Mouse (Mus musculus): ENCODE data around the gene Rap2b.

Rap2b gene

DNA sequence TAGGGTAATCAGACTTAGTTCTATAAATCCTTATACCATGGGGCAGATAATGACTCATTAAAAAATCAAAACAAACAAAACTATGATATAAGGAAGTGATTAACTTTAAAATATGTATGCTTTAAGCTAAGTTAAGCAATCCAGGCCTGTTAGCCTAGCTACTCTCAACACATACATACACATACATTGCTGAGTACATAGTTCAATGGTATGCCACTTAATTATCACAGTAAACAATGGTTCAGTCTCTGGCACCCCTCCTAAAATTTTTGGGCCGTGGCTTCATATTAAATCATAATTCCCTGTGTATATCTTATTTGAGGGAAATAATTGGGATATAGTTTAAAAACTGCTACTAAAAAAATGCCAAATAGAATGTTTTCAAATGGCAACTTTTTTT lies at the start of gene Rap2b:
TSS of gene Rap2b (plus strand) at position 301 of the 400 bp plus-strand sequence.
- DNase-seq (ENCODE audit: low spot score) = no peak

DNA sequence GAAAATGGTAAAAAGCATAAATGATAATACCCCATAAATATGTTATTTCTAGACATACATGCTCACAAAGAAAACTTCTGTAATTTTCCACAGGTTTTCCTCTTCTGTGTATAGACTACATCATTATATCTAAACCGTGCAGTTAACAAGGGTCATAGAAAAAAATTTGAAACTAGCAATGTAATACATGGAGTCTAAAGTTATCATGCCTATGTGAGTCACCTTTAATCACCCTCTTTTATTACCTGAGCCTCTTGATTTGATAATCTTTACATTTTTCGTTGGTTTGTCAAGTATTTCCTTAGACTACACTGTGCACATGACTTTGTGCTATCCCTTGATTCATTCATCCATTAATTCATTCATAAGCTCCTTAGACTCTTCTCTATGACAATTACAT lies 46.4 kb upstream of the Rap2b start:
- no peak for DNase-seq (ENCODE audit: low spot score)

DNA sequence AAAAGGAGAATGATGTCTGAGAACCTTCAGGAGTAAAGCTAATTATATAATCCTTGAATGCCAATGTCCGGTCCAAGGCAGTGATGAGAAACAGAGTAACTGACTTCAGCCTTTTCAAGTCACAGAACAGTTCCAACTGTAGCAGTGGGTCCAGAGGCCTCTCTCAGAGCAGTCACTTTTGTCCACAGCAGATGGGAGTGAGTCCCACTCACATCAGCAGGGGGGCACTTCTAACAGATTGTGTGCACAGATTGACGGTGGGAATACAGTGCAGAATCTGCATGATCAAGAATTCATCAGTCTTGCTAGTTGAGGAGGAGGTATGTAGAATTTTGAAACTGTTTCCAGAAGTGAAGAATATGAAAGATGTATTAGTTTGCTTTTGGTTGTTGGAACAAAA lies 41.4 kb upstream of the Rap2b start:
- peak; percentile 8 for DNase-seq (ENCODE audit: low spot score)

DNA sequence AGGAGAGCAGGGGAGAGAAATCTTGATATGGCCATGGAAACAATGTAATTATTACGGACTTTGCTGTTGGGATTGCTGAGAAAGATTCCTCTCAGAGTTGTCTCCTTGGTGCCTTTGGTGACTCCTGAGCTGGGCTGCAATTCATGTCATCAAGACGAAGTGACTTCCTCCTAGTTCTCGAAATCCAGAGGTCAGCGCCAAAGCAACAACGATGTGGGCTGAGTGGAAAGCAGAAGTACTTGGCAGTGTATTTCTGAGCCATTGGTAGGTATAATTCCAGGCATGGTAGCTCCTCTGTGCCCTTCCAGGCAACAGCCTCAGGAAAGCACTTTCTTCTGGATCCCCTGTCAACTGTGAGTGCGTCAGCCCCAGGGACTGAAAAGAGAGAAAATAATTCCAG lies 39.8 kb upstream of the Rap2b start:
- DNase-seq (ENCODE audit: low spot score) = no peak

DNA sequence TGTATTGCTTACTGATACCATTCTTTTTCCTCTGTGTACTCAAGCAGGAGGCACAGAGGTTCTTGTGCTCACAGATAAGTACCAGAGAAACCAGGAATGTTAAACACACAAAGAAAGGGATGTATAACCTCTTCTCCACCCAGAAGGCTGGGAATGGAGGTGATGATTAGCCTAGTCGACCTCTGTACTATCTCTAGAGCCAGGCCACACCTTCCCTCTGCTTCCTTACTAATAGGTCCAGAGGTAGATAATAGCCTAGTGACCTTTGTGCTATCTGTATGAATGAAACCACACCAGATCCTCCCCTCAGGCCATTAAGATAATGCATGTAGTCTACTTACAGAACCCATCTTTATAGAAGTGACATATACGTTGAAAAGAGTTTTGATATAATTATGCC lies 25.2 kb upstream of the Rap2b start:
- no peak for DNase-seq (ENCODE audit: low spot score)

DNA sequence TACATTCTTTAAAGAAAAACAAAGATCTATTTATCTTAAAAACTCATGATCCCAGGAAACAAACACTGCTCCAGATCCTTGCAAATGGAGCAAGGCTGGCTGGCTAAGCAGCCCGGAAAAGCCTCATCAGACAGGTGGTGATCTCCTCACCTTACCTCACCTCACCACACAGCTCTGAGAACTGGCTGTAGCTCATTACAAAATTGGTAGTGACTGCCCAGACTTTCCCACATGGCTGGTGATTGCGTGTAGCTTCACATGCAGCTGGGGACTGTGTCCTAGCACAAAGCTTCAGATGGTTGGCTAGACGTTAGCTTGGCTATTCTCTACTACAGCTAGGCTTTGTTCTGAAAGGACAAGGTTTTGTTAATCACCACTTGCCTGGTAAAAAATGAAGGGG lies 24.2 kb upstream of the Rap2b start:
- no peak for DNase-seq (ENCODE audit: low spot score)

DNA sequence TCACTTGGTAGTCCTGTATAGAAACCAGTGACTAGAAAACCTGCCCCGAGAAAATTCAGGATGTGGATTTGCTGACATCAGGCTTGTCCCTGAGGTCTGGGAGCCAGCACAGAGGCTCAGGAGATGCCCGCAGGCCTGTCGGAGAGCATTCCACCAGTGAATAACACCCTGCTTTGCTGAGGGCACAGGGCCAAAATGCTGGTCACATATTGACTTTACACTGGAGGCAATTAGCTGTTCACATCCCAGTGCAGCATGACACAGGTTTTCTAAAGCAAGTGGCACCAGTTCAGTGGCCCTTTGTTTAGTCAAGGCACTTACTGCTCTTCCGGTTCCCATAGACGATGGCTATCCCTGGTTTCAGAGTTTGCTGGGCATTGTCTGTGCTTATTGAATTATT lies 21.1 kb upstream of the Rap2b start:
- no peak for DNase-seq (ENCODE audit: low spot score)

DNA sequence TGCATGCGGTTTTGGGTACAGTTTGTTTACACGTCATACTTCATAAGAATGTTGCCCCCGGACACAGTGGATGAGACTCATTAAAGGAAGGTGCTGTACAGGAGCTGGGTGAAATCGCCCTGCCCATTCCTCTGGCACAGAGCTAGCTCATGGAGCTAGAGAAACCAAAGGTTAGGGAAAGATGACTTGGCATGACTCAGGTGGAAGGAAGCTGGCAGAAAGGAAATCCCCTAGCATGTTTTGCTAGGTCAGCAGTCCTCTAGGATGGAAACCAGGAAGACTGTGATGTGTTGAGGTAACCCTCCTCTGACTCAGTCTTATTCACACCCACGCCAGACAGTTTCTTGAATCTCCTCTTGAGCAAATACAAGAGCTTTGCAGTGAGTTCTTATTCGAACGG lies 17.4 kb upstream of the Rap2b start:
- DNase-seq (ENCODE audit: low spot score) = no peak

DNA sequence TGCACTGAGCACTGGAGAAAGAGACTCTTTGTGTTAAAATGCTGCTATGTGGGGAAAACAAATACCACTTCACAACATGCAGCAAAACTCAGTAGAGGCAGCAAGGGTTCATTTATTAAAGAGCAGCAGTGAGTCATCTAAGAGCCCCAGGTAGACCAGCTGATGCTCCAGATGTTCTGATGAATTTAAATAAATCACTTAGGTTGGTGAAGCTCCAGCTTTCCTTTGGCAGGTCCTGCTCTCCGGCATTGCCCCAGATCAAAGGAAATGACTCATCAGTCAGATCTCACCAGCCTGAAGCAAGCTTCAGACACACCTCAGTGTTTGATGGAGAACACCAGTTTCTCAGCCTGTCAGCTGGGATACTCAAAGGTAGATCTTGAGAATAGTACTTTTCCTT lies 15.8 kb upstream of the Rap2b start:
- no peak for DNase-seq (ENCODE audit: low spot score)

DNA sequence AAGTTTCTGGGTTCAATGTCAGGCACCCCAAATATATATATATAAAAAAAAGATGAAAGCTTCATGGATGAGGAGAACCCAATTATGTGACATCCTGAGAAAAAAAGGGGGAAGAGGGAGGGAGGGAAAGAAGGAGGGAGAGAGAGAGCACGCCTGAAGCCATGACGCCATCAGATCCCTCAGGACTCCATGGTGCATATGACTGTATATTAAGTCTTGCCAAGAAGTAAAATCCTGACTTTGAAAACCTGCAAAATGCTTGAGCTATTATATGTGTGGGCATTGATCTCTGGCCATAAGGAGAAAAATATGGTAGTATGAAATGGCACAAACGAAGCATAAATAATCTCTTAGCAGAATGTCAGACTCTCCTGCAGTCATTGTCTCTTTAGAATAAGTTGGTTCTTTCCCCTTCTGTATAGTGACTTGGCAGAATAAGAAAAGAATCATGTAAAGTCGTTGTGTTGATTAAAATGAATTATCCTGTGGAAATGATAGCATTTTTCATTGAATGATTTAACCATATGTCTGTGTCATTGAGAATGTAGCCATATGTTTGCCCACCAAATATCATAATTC lies 13.3 kb upstream of the Rap2b start:
- DNase-seq (ENCODE audit: low spot score) = no peak

DNA sequence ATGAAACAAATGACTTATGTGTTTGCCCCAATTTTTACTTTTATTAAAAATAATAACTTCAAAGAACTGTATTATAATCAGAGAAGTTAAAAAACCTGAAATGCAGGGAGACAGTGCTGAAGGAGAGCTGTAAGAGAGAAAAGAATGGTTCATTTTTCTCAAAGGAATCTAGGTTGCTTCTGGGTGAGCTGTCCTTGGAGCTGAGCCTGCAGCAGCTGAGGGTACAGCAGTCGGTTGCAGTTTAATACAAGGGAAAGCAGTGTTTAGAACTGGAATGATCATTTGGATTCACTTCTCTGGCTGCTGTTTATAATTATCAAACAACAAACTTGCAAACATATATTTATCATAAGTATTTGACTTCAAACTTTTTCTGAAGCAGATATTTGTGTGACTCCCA lies 12.0 kb upstream of the Rap2b start:
- DNase-seq (ENCODE audit: low spot score) = no peak

DNA sequence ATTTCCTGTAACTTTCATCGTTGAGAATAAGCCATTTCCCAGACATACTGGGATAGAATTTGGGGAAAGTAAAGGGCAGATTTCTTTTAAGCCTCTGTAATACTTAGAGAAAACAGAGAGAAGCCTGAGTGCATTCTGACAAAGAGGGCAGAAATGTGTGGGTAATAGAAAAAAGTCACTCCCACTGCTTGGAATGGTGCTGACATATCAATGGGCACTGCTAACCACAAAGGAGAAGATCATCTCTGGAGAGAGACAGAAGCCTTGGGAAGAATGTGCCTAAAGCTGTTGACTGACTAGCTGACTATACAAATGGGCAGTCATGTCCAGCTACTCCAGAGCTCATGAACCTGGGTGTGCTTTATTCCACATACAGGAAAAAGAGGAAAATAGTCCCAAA lies 6.0 kb upstream of the Rap2b start:
- DNase-seq (ENCODE audit: low spot score) = no peak

DNA sequence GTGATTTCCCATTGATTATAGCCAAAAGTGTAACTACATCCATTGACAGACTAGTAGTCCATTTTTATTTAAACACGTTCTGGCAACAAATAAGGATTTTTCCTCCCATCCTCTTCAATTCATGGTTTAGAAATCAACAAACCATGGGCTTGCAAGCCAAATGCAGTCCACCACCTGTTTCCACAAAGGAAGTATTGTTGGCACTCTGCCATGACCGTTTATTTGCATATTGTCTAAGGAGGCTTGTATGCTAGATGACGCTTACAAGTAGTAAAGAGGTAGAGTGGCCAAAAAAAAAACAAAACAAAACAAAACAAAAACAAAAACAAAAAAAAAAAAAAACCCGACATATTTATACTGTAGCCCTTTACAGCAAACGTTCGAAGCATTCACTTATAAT lies 3.3 kb upstream of the Rap2b start:
- DNase-seq (ENCODE audit: low spot score) = no peak

DNA sequence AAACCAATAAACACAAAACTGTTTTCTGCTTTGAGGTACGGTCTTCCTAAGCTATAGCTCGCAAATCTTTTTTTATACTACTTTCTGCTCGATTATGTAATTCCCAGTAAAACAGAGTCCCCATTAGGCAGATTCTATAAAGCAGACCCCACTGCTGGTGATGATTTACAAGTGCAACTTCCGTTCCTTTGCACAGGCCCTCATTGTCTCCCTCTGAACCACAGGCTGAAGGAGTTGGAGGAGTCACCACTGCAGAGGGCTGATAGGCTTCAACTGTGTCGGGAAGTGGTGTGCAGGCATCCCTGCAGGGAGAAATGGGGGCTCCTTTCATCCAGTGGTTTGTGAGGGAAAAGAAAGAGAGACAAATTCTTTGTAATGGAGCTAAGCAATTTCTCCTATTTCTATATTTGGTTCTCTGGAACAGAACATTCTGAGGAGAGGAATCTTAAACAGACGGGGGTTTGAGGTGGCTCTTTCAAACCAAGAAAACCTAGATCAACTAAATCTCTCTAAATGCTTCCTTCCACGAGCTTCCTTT lies 2.6 kb upstream of the Rap2b start:
- peak; percentile 18 for DNase-seq (ENCODE audit: low spot score)

DNA sequence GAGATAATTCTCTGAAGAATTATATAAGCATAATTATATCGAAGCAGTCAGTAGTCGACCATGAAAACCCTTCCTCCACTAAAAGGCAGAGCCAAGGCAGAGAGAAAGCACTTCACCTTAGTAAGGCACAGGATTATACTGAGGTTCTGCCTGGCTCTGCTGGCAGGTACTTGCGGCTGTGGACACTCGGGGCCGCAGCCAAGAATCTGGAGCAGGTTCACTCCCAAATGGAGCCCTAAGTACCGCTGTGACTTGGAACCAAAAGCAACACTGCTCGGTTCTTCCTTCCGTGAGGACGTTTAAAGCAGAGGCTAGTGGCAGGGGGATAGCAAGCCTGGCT lies 1.4 kb downstream of the Rap2b start:
- DNase-seq (ENCODE audit: low spot score) = no peak

DNA sequence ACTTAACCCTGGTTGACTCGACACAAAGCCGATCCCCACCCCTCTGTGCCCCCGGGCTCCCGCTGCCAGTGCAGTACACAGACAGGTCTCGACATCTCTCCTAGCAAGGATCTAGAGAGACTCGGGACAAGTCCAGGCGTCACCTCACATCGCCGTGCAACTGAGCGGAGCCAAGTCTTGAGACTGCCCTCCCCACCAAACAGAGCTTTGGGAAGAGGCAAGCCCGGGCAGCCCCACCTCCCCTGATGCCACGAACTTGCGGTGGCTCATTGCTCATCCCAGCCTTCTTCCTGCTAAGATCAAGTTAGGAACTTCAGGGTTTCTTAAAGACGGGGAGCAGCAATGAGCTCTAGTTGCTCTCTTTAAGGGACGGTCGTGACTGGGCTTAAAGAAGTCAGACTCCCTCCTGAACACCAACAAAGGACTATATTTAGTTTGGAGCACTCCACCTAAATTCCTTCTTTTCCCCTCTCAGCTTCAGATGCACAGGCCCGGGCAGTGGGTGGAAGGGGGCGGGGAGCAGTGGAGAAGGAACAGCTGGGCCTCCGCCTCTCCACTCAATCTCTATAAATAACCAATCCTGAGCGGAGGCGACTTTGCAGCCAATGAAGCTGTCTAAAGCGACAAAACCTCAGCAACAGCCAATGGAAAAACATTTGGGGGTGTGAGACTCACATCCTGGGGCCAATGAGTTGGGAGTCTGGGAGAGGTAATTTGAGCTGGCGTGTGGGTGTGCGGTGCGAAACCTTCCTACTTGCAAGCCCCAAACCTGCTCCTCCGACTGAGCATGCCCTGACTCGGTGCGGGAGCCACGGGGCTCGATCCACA lies 1.9 kb downstream of the Rap2b start:
- peak; percentile 95 for DNase-seq (ENCODE audit: low spot score)

DNA sequence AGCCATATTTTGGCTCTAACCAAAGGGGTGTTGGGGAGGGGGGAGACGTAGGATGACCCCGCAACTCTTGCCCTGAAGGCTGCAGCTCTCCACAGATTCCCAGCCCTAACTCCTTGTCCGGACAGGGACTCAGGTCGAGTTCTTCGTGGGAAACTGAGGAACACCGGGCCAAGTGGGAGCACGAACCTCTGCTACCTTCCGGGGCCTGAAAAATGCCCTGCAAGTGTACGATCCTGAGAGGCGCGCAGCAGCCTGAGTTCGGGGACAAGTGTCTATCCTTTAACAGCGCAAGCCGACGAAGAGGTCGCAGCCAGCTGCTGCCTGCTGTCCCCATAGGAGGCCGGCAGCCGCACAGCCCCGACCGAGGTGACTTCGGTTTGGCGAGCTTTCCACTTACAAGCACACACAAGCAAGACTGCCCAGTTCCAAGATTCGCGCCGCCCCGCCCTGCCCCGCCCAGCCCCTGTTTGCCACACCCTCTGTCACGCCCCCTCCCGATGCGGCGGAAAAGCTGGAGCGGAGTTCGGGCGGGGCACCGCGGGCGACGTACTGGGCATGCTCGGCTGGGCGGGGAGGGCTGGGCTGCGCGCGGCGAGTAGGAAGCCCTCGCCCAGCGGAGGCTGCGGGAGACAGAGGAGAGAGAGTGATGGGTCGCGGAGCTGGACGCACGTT lies 2.7 kb downstream of the Rap2b start:
- peak; percentile 88 for DNase-seq (ENCODE audit: low spot score)

DNA sequence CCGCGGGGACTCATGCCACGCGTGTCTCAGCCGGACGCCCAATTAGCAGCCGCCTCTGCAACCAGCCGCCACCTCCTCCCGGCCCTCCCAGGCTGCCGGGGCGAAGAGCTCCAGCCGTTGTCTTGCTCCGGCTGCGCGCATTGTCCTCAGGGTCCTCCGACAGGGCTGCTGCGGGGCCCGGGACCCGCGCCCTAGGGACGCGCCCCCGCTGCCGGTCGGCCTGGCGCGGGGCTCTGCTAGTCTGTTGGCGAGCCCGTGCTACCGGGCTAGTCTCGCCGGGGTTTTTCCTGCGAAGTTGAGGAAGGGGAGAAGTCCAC lies 3.2 kb downstream of the Rap2b start:
- no peak for DNase-seq (ENCODE audit: low spot score)

DNA sequence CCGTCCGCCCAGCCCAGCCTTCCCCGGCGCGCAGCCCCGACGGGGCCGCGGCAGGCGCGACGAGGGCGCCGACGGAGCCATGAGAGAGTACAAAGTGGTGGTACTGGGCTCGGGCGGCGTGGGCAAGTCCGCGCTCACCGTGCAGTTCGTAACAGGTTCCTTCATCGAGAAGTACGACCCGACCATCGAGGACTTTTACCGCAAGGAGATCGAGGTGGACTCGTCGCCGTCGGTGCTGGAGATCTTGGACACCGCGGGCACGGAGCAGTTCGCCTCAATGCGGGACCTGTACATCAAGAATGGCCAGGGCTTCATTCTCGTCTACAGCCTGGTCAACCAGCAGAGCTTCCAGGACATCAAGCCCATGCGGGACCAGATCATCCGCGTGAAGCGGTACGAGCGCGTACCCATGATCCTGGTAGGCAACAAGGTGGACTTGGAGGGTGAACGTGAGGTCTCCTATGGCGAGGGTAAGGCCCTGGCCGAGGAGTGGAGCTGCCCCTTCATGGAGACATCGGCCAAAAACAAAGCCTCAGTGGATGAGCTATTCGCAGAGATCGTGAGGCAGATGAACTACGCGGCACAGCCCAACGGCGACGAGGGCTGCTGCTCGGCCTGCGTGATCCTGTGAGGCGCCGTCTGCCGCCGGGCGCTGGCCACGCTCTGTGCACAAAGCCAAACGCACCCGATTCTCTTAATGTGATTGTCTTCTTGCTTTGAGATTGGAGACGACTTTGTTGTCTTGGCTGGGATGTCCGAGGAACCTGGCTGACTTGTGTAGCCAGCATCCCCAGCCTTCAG lies 3.7 kb downstream of the Rap2b start:
- DNase-seq (ENCODE audit: low spot score) = peak; percentile 33

DNA sequence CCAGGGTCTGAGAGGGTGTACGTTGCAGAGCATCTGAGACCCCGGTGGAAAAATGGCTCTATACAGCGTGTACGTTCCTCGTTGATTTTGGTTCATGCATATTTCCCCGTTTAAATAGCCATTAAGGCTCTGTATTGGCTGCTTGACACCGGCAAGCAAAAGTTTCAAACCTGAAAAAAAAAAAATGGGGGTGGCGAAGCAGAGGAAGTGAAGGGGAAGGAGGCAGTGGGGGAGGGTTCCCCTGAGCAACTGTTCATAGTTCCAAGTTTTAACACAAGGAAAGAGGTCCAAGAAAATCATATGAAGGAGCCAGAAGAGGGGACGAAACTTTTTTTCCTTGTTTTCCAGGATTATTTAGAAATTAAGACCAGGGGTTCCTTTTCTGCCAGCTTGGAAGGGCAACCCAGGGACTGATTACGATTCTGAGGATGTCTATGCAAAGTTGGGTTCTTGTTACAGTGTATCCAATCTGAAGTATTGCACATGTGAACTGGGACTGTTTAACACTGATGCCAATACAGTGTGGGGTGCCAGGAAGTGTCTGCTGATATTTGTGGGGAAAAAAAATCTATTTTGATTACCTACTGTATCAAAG lies 4.4 kb downstream of the Rap2b start, which contains the start of gene B430305J03Rik:
TSS of gene B430305J03Rik (minus strand) at position 173 of the 595 bp plus-strand sequence.
- no peak for DNase-seq (ENCODE audit: low spot score)

DNA sequence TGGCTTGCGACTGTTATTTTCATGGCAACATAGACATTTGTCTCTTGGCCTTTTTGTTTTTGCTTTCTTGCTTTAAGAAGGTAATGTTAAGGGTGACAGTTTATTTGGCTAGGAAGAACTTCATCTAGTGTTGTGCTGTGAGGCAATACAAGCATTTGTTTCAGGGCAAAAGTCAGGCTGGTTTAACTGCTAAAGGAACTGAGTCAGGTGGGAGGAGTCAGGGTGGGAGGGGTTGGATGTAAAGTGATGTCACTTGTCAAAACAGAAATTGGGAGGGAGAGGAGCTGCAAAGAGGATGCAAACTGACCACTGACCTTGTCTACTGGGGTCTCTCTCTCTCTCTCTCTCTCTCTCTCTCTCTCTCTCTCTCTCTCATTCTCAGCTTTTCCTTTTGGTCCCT lies 7.0 kb downstream of the Rap2b start:
- no peak for DNase-seq (ENCODE audit: low spot score)

DNA sequence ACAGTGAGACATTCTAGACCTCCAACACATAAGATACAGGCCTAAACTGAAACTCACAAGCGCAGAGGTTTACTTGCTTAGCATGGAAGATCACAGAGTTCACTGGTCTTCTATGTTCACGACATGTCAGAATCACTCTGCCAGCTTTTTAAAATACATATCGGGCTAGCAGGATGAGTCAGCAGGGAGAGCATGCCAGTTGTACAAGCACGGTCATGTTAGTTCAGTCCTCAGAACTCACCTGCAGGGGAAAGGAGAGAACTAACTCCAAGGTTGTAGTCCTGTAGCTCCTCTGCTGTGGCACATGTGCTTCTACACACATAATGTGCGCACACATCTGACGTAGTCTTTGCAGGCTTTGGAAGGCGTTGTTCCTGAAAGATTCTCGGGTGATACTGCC lies 14.6 kb downstream of the Rap2b start:
- no peak for DNase-seq (ENCODE audit: low spot score)
